Mouse (Mus musculus): ENCODE data around the gene Thpo.

- TF ChIP-seq E2F4 (IDR thresholded peaks at IDR 0.05; ENCODE audit: insufficient read depth) (no peak), POLR2A (IDR thresholded peaks at IDR 0.05; ENCODE audit: insufficient read length, low read depth) (no peak), CEBPB (IDR thresholded peaks at IDR 0.05; ENCODE audit: insufficient read depth, poor library complexity, severe bottlenecking) (no peak), POLR2AphosphoS2 (IDR thresholded peaks at IDR 0.05; ENCODE audit: insufficient read length, low read depth) (no peak), USF1 (IDR thresholded peaks at IDR 0.05; ENCODE audit: low read depth) (no peak), TCF3 (IDR thresholded peaks at IDR 0.05; ENCODE audit: insufficient read length, low read depth) (no peak), MYOG (IDR thresholded peaks at IDR 0.05; ENCODE audit: control insufficient read depth in 1 of 3, insufficient read depth in 1 of 3, insufficient read length in 2 of 3, low read depth in 2 of 3) (no peak), TCF12 (IDR thresholded peaks at IDR 0.05; ENCODE audit: insufficient read depth, poor library complexity, severe bottlenecking) (no peak), MAX (IDR thresholded peaks at IDR 0.05; ENCODE audit: low read depth) (no peak), SRF (IDR thresholded peaks at IDR 0.05; ENCODE audit: control insufficient read depth, insufficient read length, low read depth) (no peak), MYOD1 (IDR thresholded peaks at IDR 0.05; ENCODE audit: control insufficient read depth in 1 of 3, insufficient read length in 2 of 3, low read depth in 2 of 3) (no peak), REST (IDR thresholded peaks at IDR 0.05; ENCODE audit: insufficient read depth, insufficient read length) (peak; percentile 60)
Observed at GRCm38 (mm10) chr16:20765244-20765643, 30.9 kb upstream of the Thpo start.
